Mouse (Mus musculus) monocyte, adult 2 months (primary cell): ENCODE data around the gene Ifitm10.
"Not testable (repeated sequence)": the region's sequence is repeated elsewhere in the genome, so short reads cannot be mapped to it uniquely, and the experiment has no call there.

Experiments
- DNase-seq, 2 experiments: peaks; one replicate each; pipeline ENCODE4 v3.0.0; 2022; ENCODE audit warnings: low spot score in 2 of 2, low read depth in 1 of 2

The Ifitm10 gene

GRCm38 (mm10) chr7:142326714-142327445 lies 46.7 kb downstream of the Ifitm10 start:
- DNase-seq: no peak

- DNase-seq: no peak
Observed at GRCm38 (mm10) chr7:142323396-142324117, 50.0 kb downstream of the Ifitm10 start.

- no peak for DNase-seq
Observed at GRCm38 (mm10) chr7:142322641-142323040, 50.9 kb downstream of the Ifitm10 start.

GRCm38 (mm10) chr7:142321637-142322306 lies 51.8 kb downstream of the Ifitm10 start:
- DNase-seq: not testable (repeated sequence)

GRCm38 (mm10) chr7:142320906-142321305 lies 52.6 kb downstream of the Ifitm10 start:
- no peak for DNase-seq

- DNase-seq: no peak
Observed at GRCm38 (mm10) chr7:142319124-142319523, 54.4 kb downstream of the Ifitm10 start.

GRCm38 (mm10) chr7:142317216-142317615 lies 56.3 kb downstream of the Ifitm10 start:
- no peak for DNase-seq

GRCm38 (mm10) chr7:142316558-142316957 lies 57.0 kb downstream of the Ifitm10 start:
- no peak for DNase-seq

GRCm38 (mm10) chr7:142314600-142315285 lies 58.8 kb downstream of the Ifitm10 start:
- DNase-seq: no peak

- not testable (repeated sequence) for DNase-seq
Observed at GRCm38 (mm10) chr7:142303929-142304328, 69.6 kb downstream of the Ifitm10 start.

GRCm38 (mm10) chr7:142303249-142303648 lies 70.3 kb downstream of the Ifitm10 start, which contains the start of gene Krtap5-4:
TSS of gene Krtap5-4 (plus strand) at chr7:142303549.
- DNase-seq: no peak

- DNase-seq: not testable (repeated sequence)
Observed at GRCm38 (mm10) chr7:142297018-142297417, 76.5 kb downstream of the Ifitm10 start, which contains the start of gene Krtap5-1. TSS of gene Krtap5-1 (minus strand) at chr7:142297118.

GRCm38 (mm10) chr7:142296108-142296507 lies 77.4 kb downstream of the Ifitm10 start:
- not testable (repeated sequence) for DNase-seq

- DNase-seq: no peak
Observed at GRCm38 (mm10) chr7:142295418-142295817, 78.1 kb downstream of the Ifitm10 start.

- not testable (repeated sequence) for DNase-seq
Observed at GRCm38 (mm10) chr7:142293851-142294250, 79.7 kb downstream of the Ifitm10 start.

GRCm38 (mm10) chr7:142285910-142286612 lies 87.5 kb downstream of the Ifitm10 start:
- DNase-seq: not testable (repeated sequence)

GRCm38 (mm10) chr7:142285130-142285835 lies 88.3 kb downstream of the Ifitm10 start:
- no peak for DNase-seq

GRCm38 (mm10) chr7:142284615-142285080 lies 88.9 kb downstream of the Ifitm10 start:
- peak; percentile 47 to 76 for DNase-seq

GRCm38 (mm10) chr7:142284023-142284591 lies 89.4 kb downstream of the Ifitm10 start:
- DNase-seq: peak in 1 of 2 experiments; percentile 1
